Mouse (Mus musculus): ENCODE measurements around the gene Wdfy1. TPM values are rescaled to one million over a fixed set of nuclear protein-coding genes. Genes with fewer than 3 reads are reported as not detected.

The Wdfy1 gene
- polyA plus RNA-seq, 1 experiment from 2014 or later: 38.8 TPM

DNA sequence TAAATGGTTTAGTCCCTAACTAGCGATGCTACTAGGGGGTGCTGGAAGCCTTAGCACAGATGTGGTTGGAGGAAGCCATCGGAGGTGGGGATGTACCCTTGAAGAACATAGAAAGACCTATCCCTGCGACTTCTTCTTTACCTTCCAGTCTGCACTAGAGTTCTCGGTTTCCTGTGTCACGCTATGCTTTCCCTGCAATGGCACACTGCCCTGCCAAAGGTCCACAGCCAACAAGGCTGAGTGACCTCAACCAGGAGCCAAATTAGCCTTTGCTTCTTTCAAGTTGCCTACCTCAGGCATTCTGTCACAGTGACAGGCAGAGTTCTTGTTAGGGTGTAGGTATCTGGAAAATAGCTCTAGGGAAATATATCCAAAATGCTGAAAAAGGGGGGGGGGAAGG lies 19.5 kb downstream of the Wdfy1 start:
- WGBS: 84% methylated on average over 5 of the region's 5 CpGs
- Histone ChIP-seq H3K4me2 (replicated peaks; ENCODE audit: low read depth, low read length) (no peak overlapping the region), H3K9me3 (ENCODE audit: control insufficient read depth, low read length) (no peaks in the 10 kb centered on the region), H3K36me3 (ENCODE audit: control insufficient read depth, insufficient read depth, low read length) (no peaks in the 10 kb centered on the region), H3K4me1 (ENCODE audit: control insufficient read depth, insufficient read depth, low read length) (peaks cover 5% of the 10 kb centered on the region), H3K27me3 (ENCODE audit: control insufficient read depth, insufficient read depth, low read length) (no peaks in the 10 kb centered on the region), H3K27ac (ENCODE audit: low read depth, low read length) (no peak overlapping the region), H3K9ac (ENCODE audit: low read depth, low read length) (no peak overlapping the region), H3K4me3 (ENCODE audit: low read length) (no peak overlapping the region)
- no peak for ATAC-seq (ENCODE audit: low FRiP score, low TSS enrichment)

DNA sequence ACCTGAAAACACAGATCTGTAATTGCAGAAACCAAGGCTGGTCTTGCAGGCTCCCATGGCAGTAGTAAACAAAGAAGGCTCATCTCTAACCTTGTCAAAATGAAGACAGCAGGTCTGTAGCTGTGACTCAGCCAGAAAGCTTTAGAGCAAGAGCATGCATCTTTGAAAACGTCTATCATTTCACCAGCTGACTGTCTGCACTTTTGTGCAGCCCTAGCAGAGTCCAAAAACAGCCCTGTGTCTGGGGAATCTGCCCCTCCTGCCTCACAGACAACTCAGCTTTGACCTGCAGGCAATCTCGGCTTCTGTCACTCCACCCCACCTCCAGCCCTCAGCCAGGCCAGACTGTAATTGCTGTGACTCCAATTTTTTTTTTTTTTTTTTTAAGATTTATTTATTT lies 20.6 kb downstream of the Wdfy1 start:
- Histone ChIP-seq H3K27ac (ENCODE audit: low read depth, low read length) (no peak overlapping the region), H3K4me3 (ENCODE audit: low read length) (no peak overlapping the region), H3K36me3 (ENCODE audit: control insufficient read depth, insufficient read depth, low read length) (no peaks in the 10 kb centered on the region), H3K4me2 (replicated peaks; ENCODE audit: low read depth, low read length) (no peak overlapping the region), H3K9ac (ENCODE audit: low read depth, low read length) (no peak overlapping the region), H3K27me3 (ENCODE audit: control insufficient read depth, insufficient read depth, low read length) (no peaks in the 10 kb centered on the region), H3K9me3 (ENCODE audit: control insufficient read depth, low read length) (no peaks in the 10 kb centered on the region), H3K4me1 (ENCODE audit: control insufficient read depth, insufficient read depth, low read length) (no peaks in the 10 kb centered on the region)
- WGBS: 50% methylated on average over 2 of the region's 2 CpGs
- ATAC-seq (ENCODE audit: low FRiP score, low TSS enrichment): no peak

- no peak overlapping the region for H3K9ac ChIP-seq (ENCODE audit: low read depth, low read length)
- ATAC-seq (ENCODE audit: low FRiP score, low TSS enrichment): no peak
- no peaks in the 10 kb centered on the region for H3K4me1 ChIP-seq (ENCODE audit: control insufficient read depth, insufficient read depth, low read length)
- H3K36me3 ChIP-seq (ENCODE audit: control insufficient read depth, insufficient read depth, low read length): no peaks in the 10 kb centered on the region
- no peak overlapping the region for H3K4me2 ChIP-seq (replicated peaks; ENCODE audit: low read depth, low read length)
- WGBS: 68% methylated on average over 3 of the region's 3 CpGs
- no peaks in the 10 kb centered on the region for H3K9me3 ChIP-seq (ENCODE audit: control insufficient read depth, low read length)
- no peak overlapping the region for H3K27ac ChIP-seq (ENCODE audit: low read depth, low read length)
- H3K27me3 ChIP-seq (ENCODE audit: control insufficient read depth, insufficient read depth, low read length): no peaks in the 10 kb centered on the region
- H3K4me3 ChIP-seq (ENCODE audit: low read length): no peak overlapping the region
Measured at GRCm38 (mm10) chr1:79754936-79755335, 21.0 kb downstream of the Wdfy1 start.

- no peak overlapping the region for H3K4me3 ChIP-seq (ENCODE audit: low read length)
- no peak overlapping the region for H3K9ac ChIP-seq (ENCODE audit: low read depth, low read length)
- no peak for ATAC-seq (ENCODE audit: low FRiP score, low TSS enrichment)
- no peak overlapping the region for H3K27ac ChIP-seq (ENCODE audit: low read depth, low read length)
- no peak overlapping the region for H3K4me2 ChIP-seq (replicated peaks; ENCODE audit: low read depth, low read length)
- no peaks in the 10 kb centered on the region for H3K27me3 ChIP-seq (ENCODE audit: control insufficient read depth, insufficient read depth, low read length)
- H3K9me3 ChIP-seq (ENCODE audit: control insufficient read depth, low read length): no peaks in the 10 kb centered on the region
- WGBS: 93% methylated on average over 3 of the region's 3 CpGs
- no peaks in the 10 kb centered on the region for H3K4me1 ChIP-seq (ENCODE audit: control insufficient read depth, insufficient read depth, low read length)
- no peaks in the 10 kb centered on the region for H3K36me3 ChIP-seq (ENCODE audit: control insufficient read depth, insufficient read depth, low read length)
Measured at GRCm38 (mm10) chr1:79753456-79753855, 22.5 kb downstream of the Wdfy1 start.

- no peaks in the 10 kb centered on the region for H3K4me1 ChIP-seq (ENCODE audit: control insufficient read depth, insufficient read depth, low read length)
- no peak overlapping the region for H3K9ac ChIP-seq (ENCODE audit: low read depth, low read length)
- no peaks in the 10 kb centered on the region for H3K36me3 ChIP-seq (ENCODE audit: control insufficient read depth, insufficient read depth, low read length)
- H3K27ac ChIP-seq (ENCODE audit: low read depth, low read length): no peak overlapping the region
- WGBS: 70% methylated on average over 4 of the region's 4 CpGs
- H3K4me3 ChIP-seq (ENCODE audit: low read length): no peak overlapping the region
- no peaks in the 10 kb centered on the region for H3K9me3 ChIP-seq (ENCODE audit: control insufficient read depth, low read length)
- ATAC-seq (ENCODE audit: low FRiP score, low TSS enrichment): no peak
- no peaks in the 10 kb centered on the region for H3K27me3 ChIP-seq (ENCODE audit: control insufficient read depth, insufficient read depth, low read length)
- no peak overlapping the region for H3K4me2 ChIP-seq (replicated peaks; ENCODE audit: low read depth, low read length)
Measured at GRCm38 (mm10) chr1:79752714-79753340, 23.1 kb downstream of the Wdfy1 start.

DNA sequence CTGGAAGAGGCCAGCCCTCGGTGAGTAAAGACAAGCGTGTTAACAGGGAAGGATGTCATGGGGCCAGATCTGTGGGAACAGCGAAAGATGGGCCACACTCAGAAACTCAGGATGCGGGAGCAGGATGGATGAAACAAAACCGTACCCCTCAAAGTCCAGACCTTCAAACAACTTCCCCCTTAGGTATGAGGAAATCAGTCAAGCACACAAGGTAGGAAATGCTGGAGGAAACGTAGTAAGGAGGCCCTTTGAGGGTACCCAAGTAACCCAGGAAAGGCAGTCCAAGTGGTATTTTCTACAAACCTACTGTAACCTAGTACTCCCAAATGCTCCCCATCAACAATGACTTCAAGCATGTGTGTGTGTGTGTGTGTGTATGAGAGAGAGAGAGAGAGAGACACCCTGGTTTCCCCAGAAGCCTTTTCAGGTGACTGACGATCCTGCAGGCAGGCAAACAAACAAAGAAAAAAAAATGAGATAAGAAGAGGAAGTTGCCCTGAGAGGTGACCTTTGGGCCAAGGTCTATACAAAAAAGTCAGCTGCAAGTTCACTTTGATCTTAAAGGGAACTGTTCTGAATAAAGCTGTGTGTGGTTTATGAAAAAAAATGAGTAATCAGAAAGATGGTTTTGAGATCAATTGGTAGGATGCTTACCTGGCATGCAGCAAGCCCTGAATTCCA lies 23.8 kb downstream of the Wdfy1 start:
- no peak for ATAC-seq (ENCODE audit: low FRiP score, low TSS enrichment)
- no peaks in the 10 kb centered on the region for H3K4me1 ChIP-seq (ENCODE audit: control insufficient read depth, insufficient read depth, low read length)
- H3K36me3 ChIP-seq (ENCODE audit: control insufficient read depth, insufficient read depth, low read length): no peaks in the 10 kb centered on the region
- WGBS: 73% methylated on average over 7 of the region's 7 CpGs
- H3K9ac ChIP-seq (ENCODE audit: low read depth, low read length): no peak overlapping the region
- no peaks in the 10 kb centered on the region for H3K27me3 ChIP-seq (ENCODE audit: control insufficient read depth, insufficient read depth, low read length)
- no peak overlapping the region for H3K4me2 ChIP-seq (replicated peaks; ENCODE audit: low read depth, low read length)
- H3K4me3 ChIP-seq (ENCODE audit: low read length): no peak overlapping the region
- no peaks in the 10 kb centered on the region for H3K9me3 ChIP-seq (ENCODE audit: control insufficient read depth, low read length)
- H3K27ac ChIP-seq (ENCODE audit: low read depth, low read length): no peak overlapping the region

DNA sequence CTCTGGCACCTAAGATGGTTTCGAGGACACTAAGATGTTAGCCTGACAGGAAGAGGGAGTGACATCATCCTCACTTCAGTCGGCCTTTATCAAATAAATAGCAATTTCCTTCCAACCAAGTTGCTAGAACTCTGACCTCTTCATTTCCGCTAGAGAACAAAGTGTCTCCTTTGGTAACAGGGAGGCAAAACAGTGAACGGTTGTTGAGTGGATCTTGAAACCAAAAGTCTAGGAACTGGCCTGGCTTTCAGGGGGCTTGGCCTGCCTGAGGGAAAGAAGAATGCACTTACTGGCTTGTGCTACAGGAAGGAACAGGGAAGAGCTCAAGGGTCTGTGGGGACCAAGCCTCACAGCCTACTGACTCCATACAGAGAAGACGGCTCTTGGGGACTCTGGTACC lies 24.8 kb downstream of the Wdfy1 start:
- no peak overlapping the region for H3K4me3 ChIP-seq (ENCODE audit: low read length)
- peak; percentile 28; the same call in 1 of the 2 replicates for ATAC-seq (ENCODE audit: low FRiP score, low TSS enrichment)
- no peaks in the 10 kb centered on the region for H3K9me3 ChIP-seq (ENCODE audit: control insufficient read depth, low read length)
- no peak overlapping the region for H3K4me2 ChIP-seq (replicated peaks; ENCODE audit: low read depth, low read length)
- no peak overlapping the region; the same call in 1 of the 2 replicates for H3K27ac ChIP-seq (ENCODE audit: low read depth, low read length)
- H3K27me3 ChIP-seq (ENCODE audit: control insufficient read depth, insufficient read depth, low read length): no peaks in the 10 kb centered on the region
- H3K9ac ChIP-seq (ENCODE audit: low read depth, low read length): no peak overlapping the region
- H3K36me3 ChIP-seq (ENCODE audit: control insufficient read depth, insufficient read depth, low read length): no peaks in the 10 kb centered on the region
- H3K4me1 ChIP-seq (ENCODE audit: control insufficient read depth, insufficient read depth, low read length): no peaks in the 10 kb centered on the region
- 85% methylated on average over 5 of the region's 5 CpGs for whole genome bisulfite sequencing

DNA sequence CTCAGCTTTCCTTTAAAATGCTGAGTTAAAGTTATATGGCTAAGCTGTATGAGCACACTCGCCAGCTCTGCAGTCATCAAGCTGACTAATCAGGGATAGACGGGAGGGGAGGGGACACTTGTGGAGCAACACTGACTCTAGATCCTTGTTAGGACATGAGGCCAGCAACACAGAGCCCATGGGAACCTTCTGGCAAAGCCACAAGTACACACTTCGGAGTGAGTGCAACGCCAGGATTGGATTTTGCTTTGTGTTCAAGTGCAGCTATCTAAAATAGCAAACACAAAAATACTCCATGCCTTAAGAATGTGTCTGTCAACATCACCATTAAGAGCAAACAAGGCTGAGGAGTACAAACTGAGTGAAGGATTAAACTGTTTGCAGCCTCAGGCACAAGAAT lies 29.9 kb downstream of the Wdfy1 start:
- ATAC-seq (ENCODE audit: low FRiP score, low TSS enrichment): no peak
- Histone ChIP-seq H3K27ac (ENCODE audit: low read depth, low read length) (no peak overlapping the region), H3K4me2 (replicated peaks; ENCODE audit: low read depth, low read length) (no peak overlapping the region), H3K9ac (ENCODE audit: low read depth, low read length) (no peak overlapping the region), H3K9me3 (ENCODE audit: control insufficient read depth, low read length) (no peaks in the 10 kb centered on the region), H3K4me3 (ENCODE audit: low read length) (no peak overlapping the region), H3K27me3 (ENCODE audit: control insufficient read depth, insufficient read depth, low read length) (no peaks in the 10 kb centered on the region), H3K4me1 (ENCODE audit: control insufficient read depth, insufficient read depth, low read length) (no peaks in the 10 kb centered on the region), H3K36me3 (ENCODE audit: control insufficient read depth, insufficient read depth, low read length) (no peaks in the 10 kb centered on the region)
- WGBS: 96% methylated on average over 4 of the region's 4 CpGs

GRCm38 (mm10) chr1:79743385-79743784 lies 32.6 kb downstream of the Wdfy1 start:
- H3K9ac ChIP-seq (ENCODE audit: low read depth, low read length): no peak overlapping the region
- 95% methylated on average over 1 of the region's 1 CpGs for WGBS
- no peaks in the 10 kb centered on the region for H3K4me1 ChIP-seq (ENCODE audit: control insufficient read depth, insufficient read depth, low read length)
- no peaks in the 10 kb centered on the region for H3K27me3 ChIP-seq (ENCODE audit: control insufficient read depth, insufficient read depth, low read length)
- no peak for ATAC-seq (ENCODE audit: low FRiP score, low TSS enrichment)
- H3K36me3 ChIP-seq (ENCODE audit: control insufficient read depth, insufficient read depth, low read length): 0 out of 2 replicates have a peak, but pooled peaks cover 2% of the 10 kb centered on the region
- no peak overlapping the region for H3K27ac ChIP-seq (ENCODE audit: low read depth, low read length)
- H3K9me3 ChIP-seq (ENCODE audit: control insufficient read depth, low read length): no peaks in the 10 kb centered on the region
- H3K4me3 ChIP-seq (ENCODE audit: low read length): no peak overlapping the region
- H3K4me2 ChIP-seq (replicated peaks; ENCODE audit: low read depth, low read length): no peak overlapping the region
